Mouse (Mus musculus) CH12.LX (cell line): ENCODE data around the gene Ap1s3. TPM values are rescaled to one million over a fixed set of nuclear protein-coding genes. Genes with fewer than 3 reads are reported as not detected.

Experiments
- DNase-seq: peaks from one replicate; pipeline ENCODE4 v3.0.0-alpha.2; 2013; ENCODE audit errors: extremely low read depth
- H3K27ac ChIP-seq: 2 replicates; pipeline ENCODE4 v1.5.1; 2012; ENCODE audit warnings: low read depth, mild to moderate bottlenecking, control low read depth, moderate library complexity; ENCODE audit not compliant: insufficient read depth
- H3K27me3 ChIP-seq: replicated peaks from 2 replicates; pipeline ENCODE3; 2012; ENCODE audit warnings: inconsistent platforms
- H3K36me3 ChIP-seq, 2 experiments: replicated peaks in 1 of 2; 2 replicates each; pipeline versions ENCODE3 to v1.6.1; 2012; ENCODE audit warnings: inconsistent platforms in 1 of 2, low read length in 1 of 2, mild to moderate bottlenecking in 1 of 2, mixed read lengths in 1 of 2, moderate library complexity in 1 of 2; ENCODE audit not compliant: control insufficient read depth in 1 of 2, insufficient read depth in 1 of 2
- H3K4me1 ChIP-seq, 2 experiments: 2 replicates each; pipeline ENCODE4 v1.6.1; 2012; ENCODE audit warnings: inconsistent platforms in 1 of 2, moderate library complexity in 1 of 2; ENCODE audit not compliant: insufficient read depth in 2 of 2, control insufficient read depth in 1 of 2
- H3K4me2 ChIP-seq: 2 replicates; pipeline ENCODE4 v1.6.1; 2012; ENCODE audit warnings: low read depth, mild to moderate bottlenecking, control low read depth; ENCODE audit not compliant: poor library complexity, insufficient read depth, severe bottlenecking
- H3K4me3 ChIP-seq, 3 experiments: fragments of 150-350 bp in 1 of 3; sonication (generic) in 1 of 3; replicated peaks in 1 of 3; 2 replicates each; pipeline versions ENCODE3 to v1.5.1; 2011 to 2012; ENCODE audit warnings: low read depth in 2 of 3, low read length in 2 of 3, mild to moderate bottlenecking in 2 of 3, moderate library complexity in 2 of 3, control low read depth in 1 of 3, improper control_type of control experiment in 1 of 3, inconsistent platforms in 1 of 3, mixed read lengths in 1 of 3; ENCODE audit not compliant: poor library complexity in 1 of 3
- H3K79me2 ChIP-seq: replicated peaks from 2 replicates; pipeline ENCODE4 v1.6.1; 2012; ENCODE audit warnings: mild to moderate bottlenecking, moderate library complexity; ENCODE audit not compliant: control insufficient read depth, poor library complexity, insufficient read depth, severe bottlenecking; ENCODE audit errors: extremely low read depth
- H3K9ac ChIP-seq: 2 replicates; pipeline ENCODE4 v1.6.1; 2012; ENCODE audit warnings: low read depth, mild to moderate bottlenecking, control low read depth, moderate library complexity; ENCODE audit not compliant: insufficient read depth
- H3K9me3 ChIP-seq: replicated peaks from 2 replicates; pipeline ENCODE3; 2012; ENCODE audit warnings: low read length, inconsistent platforms, mixed read lengths
- CHD1 ChIP-seq: IDR thresholded peaks from 2 replicates; pipeline ENCODE4 v1.6.1; 2012; ENCODE audit warnings: low read depth, low read length, improper control_type of control experiment, inconsistent platforms
- CHD2 ChIP-seq: IDR thresholded peaks from 2 replicates; pipeline ENCODE4 v1.6.1; 2011; ENCODE audit warnings: low read length, improper control_type of control experiment
- CTCF ChIP-seq, 2 experiments: IDR thresholded peaks in 1 of 2; conservative IDR thresholded peaks in 1 of 2; 2 replicates each; pipeline ENCODE4 v1.5.1; 2011 to 2012; ENCODE audit warnings: low read depth in 2 of 2, low read length in 2 of 2, improper control_type of control experiment in 1 of 2, inconsistent platforms in 1 of 2, mild to moderate bottlenecking in 1 of 2, moderate library complexity in 1 of 2
- ELF1 ChIP-seq: IDR thresholded peaks from 2 replicates; pipeline ENCODE4 v1.6.1; 2014; ENCODE audit warnings: low read depth, mild to moderate bottlenecking, inconsistent platforms, low read length, improper control_type of control experiment
- EP300 ChIP-seq: IDR thresholded peaks from 2 replicates; pipeline ENCODE4 v1.6.1; 2011; ENCODE audit warnings: low read length, improper control_type of control experiment
- GABPA ChIP-seq: IDR thresholded peaks from 2 replicates; pipeline ENCODE4 v1.6.1; 2012; ENCODE audit warnings: low read depth, low read length, improper control_type of control experiment, inconsistent platforms; ENCODE audit not compliant: insufficient replicate concordance
- HCFC1 ChIP-seq: IDR thresholded peaks from 2 replicates; pipeline ENCODE4 v1.6.1; 2012; ENCODE audit warnings: low read depth, mild to moderate bottlenecking, inconsistent platforms, low read length, improper control_type of control experiment
- JUN ChIP-seq: IDR thresholded peaks from 2 replicates; pipeline ENCODE4 v1.6.1; 2011; ENCODE audit warnings: low read depth, mild to moderate bottlenecking, low read length, improper control_type of control experiment, moderate library complexity; ENCODE audit not compliant: insufficient read depth
- JUND ChIP-seq: conservative IDR thresholded peaks from 2 replicates; pipeline ENCODE4 v1.6.1; 2011; ENCODE audit warnings: low read depth, low read length, improper control_type of control experiment
- KAT2A ChIP-seq: IDR thresholded peaks from 2 replicates; pipeline ENCODE4 v1.6.1; 2012; ENCODE audit warnings: low read length, improper control_type of control experiment, inconsistent platforms; ENCODE audit not compliant: insufficient replicate concordance
- MAX ChIP-seq: IDR thresholded peaks from 2 replicates; pipeline ENCODE4 v1.6.1; 2011; ENCODE audit warnings: low read length, improper control_type of control experiment
- MAZ ChIP-seq: IDR thresholded peaks from 2 replicates; pipeline ENCODE4 v1.6.1; 2012; ENCODE audit warnings: low read depth, mild to moderate bottlenecking, inconsistent platforms, low read length, improper control_type of control experiment, moderate library complexity
- MEF2A ChIP-seq: IDR thresholded peaks from 2 replicates; pipeline ENCODE4 v1.6.1; 2014; ENCODE audit warnings: low read depth, mild to moderate bottlenecking, inconsistent platforms, low read length, improper control_type of control experiment, borderline replicate concordance
- MXI1 ChIP-seq: IDR thresholded peaks from 2 replicates; pipeline ENCODE4 v1.6.1; 2011; ENCODE audit warnings: mild to moderate bottlenecking, low read depth, low read length, improper control_type of control experiment
- MYC ChIP-seq: IDR thresholded peaks from 2 replicates; pipeline ENCODE4 v1.6.1; 2011; ENCODE audit warnings: low read depth, mild to moderate bottlenecking, improper control_type of control experiment, low read length
- NELFE ChIP-seq: IDR thresholded peaks from 2 replicates; pipeline ENCODE4 v1.6.1; 2011; ENCODE audit warnings: low read depth, low read length, improper control_type of control experiment
- NRF1 ChIP-seq: IDR thresholded peaks from 2 replicates; pipeline ENCODE4 v1.6.1; 2014; ENCODE audit warnings: low read depth, mild to moderate bottlenecking, inconsistent platforms, low read length, improper control_type of control experiment, moderate library complexity
- PAX5 ChIP-seq: IDR thresholded peaks from 2 replicates; pipeline ENCODE4 v1.6.1; 2012; ENCODE audit warnings: low read length, inconsistent platforms, mixed read lengths
- POLR2A ChIP-seq: IDR thresholded peaks from 2 replicates; pipeline ENCODE4 v1.6.1; 2011; ENCODE audit warnings: low read depth, mild to moderate bottlenecking, improper control_type of control experiment, low read length
- POLR2AphosphoS2 ChIP-seq: IDR thresholded peaks from 2 replicates; pipeline ENCODE4 v1.6.1; 2011; ENCODE audit warnings: low read depth, low read length, improper control_type of control experiment
- RAD21 ChIP-seq: IDR thresholded peaks from 2 replicates; pipeline ENCODE4 v1.6.1; 2011; ENCODE audit warnings: low read depth, mild to moderate bottlenecking, low read length, improper control_type of control experiment, moderate library complexity
- SIN3A ChIP-seq: IDR thresholded peaks from 2 replicates; pipeline ENCODE4 v1.6.1; 2012; ENCODE audit warnings: low read length, improper control_type of control experiment, inconsistent platforms
- SMC3 ChIP-seq: IDR thresholded peaks from 2 replicates; pipeline ENCODE4 v1.6.1; 2011; ENCODE audit warnings: low read depth, low read length, improper control_type of control experiment
- TCF12 ChIP-seq: IDR thresholded peaks from 2 replicates; pipeline ENCODE4 v1.6.1; 2014; ENCODE audit warnings: low read depth, mild to moderate bottlenecking, inconsistent platforms, low read length, improper control_type of control experiment
- UBTF ChIP-seq: IDR thresholded peaks from 2 replicates; pipeline ENCODE4 v1.6.1; 2012; ENCODE audit warnings: low read depth, mild to moderate bottlenecking, inconsistent platforms, low read length, improper control_type of control experiment, moderate library complexity
- USF1 ChIP-seq: IDR thresholded peaks from 2 replicates; pipeline ENCODE4 v1.6.1; 2014; ENCODE audit warnings: low read depth, mild to moderate bottlenecking, inconsistent platforms, low read length, improper control_type of control experiment
- ZC3H11A ChIP-seq: IDR thresholded peaks from 2 replicates; pipeline ENCODE4 v1.6.1; 2012; ENCODE audit warnings: low read depth, mild to moderate bottlenecking, inconsistent platforms, low read length, improper control_type of control experiment
- ZNF384 ChIP-seq: IDR thresholded peaks from 2 replicates; pipeline ENCODE4 v1.6.1; 2012; ENCODE audit warnings: low read depth, low read length, improper control_type of control experiment, inconsistent platforms
- dilution Hi-C: fragments of 300-500 bp; cut with MboI; formaldehyde crosslinking; loops from 2 replicates; pipeline ENCODE4 v1.14.3; 2020; ENCODE audit warnings: low sequenced_read_pairs; ENCODE audit not compliant: extremely low pct_unique_long_range_greater_than_20kb, extremely low pct_ligation_motif_present
- in situ Hi-C: fragments of 300-500 bp; cut with MboI; formaldehyde crosslinking; loops from 3 replicates; pipeline ENCODE4 v1.14.3; 2019; ENCODE audit warnings: low sequenced_read_pairs, low pct_ligation_motif_present, low pct_unique_long_range_greater_than_20kb, mixed read lengths
- polyA plus RNA-seq: library from polyadenylated mRNA; unstranded; fragments of >175 nt; gene quantifications from 2 replicates; pipeline ENCODE4 v1.2.1, GENCODE M21; 2012; ENCODE audit warnings: low read depth; ENCODE audit not compliant: insufficient read length
- total RNA-seq, 2 experiments: library from RNA; depleted of rRNA; stranded (reverse); fragments of 300-350 nt in 1 of 2; fragments of >200 nt in 1 of 2; gene quantifications; 2 replicates each; pipeline ENCODE4 v1.2.3; 2012 to 2014

Gene Ap1s3
- total and polyA plus RNA-seq, 3 experiments, result 10.5 to 36.6 (median 13.9) TPM

DNA sequence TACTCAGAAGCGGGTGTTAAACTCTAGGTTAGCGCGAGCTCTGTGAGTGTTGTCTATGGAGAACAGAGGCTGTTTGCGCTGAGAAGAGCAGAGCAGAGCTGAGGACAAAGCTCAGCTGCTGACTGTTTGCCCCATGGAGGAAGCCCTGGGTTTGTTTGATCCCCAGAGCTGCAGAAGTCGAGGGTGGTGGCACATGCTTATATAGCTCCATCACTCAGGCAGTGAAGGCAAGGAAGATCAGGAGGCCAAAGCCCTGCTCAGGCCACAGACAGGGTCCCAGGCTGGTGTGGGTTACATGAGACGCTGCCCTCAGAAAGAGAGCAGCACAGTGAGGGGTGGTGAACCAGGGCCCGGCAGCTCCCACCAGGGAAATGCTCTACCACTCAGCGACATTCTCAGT, 38.4 kb upstream of the Ap1s3 start:
- Histone ChIP-seq H3K27ac (no peak overlapping the region), H3K9me3 (no peaks in the 10 kb centered on the region), H3K4me1 (peaks cover 0 to 15% of the 10 kb centered on the region in 2 experiments; a peak in 2 of 4 replicates), H3K9ac (no peak overlapping the region), H3K27me3 (no peaks in the 10 kb centered on the region), H3K4me2 (no peak overlapping the region), H3K36me3 (peaks cover 53 to 89% of the 10 kb centered on the region in 2 experiments)
- in situ Hi-C loops, result no loop called here
- DNase-seq, result no peak
- no peak for TF ChIP-seq MXI1
- no peak for TF ChIP-seq TCF12
- TF ChIP-seq MAZ, result no peak
- TF ChIP-seq JUND, result no peak
- TF ChIP-seq CHD2, result no peak
- no peak for TF ChIP-seq POLR2A
- no peak for TF ChIP-seq MAX
- TF ChIP-seq MEF2A, result no peak
- no peak for TF ChIP-seq POLR2AphosphoS2
- no peak for TF ChIP-seq NELFE
- no peak for TF ChIP-seq MYC
- TF ChIP-seq SIN3A, result no peak
- no peak for TF ChIP-seq KAT2A
- no peak for TF ChIP-seq UBTF
- TF ChIP-seq JUN, result no peak
- no peak for TF ChIP-seq USF1
- TF ChIP-seq, all 38 proteins: peak for 0
- dilution Hi-C loops, result no loop called here
- H3K79me2 ChIP-seq, result no peaks in the 10 kb centered on the region
- no peak overlapping the region for H3K4me3 ChIP-seq

DNA sequence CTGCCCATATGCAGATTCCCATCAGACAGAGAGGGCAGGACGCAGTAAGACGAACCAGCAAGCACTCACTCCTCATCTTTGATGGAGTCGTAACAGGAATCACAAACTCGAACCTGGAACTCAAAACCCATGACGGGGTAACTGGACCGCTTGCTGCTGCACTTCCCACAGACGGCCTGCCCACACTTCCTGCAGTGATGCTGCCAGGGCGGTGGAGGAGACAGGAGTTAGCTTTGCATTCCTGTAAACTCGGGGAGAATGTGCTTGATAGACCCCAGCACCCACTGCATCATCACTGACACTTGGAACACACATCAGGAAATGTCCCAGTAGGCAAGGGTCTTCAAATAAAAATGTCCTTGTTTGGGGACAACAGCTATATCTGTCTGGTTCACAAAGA, 35.6 kb upstream of the Ap1s3 start:
- peaks cover 46 to 88% of the 10 kb centered on the region in 2 experiments for H3K36me3 ChIP-seq

More for the DNA sequence above, 35.6 kb upstream of the Ap1s3 start:
- in situ Hi-C loops (no loop called here), dilution Hi-C loops (no loop called here)
- H3K4me1 ChIP-seq, result peaks cover 0 to 15% of the 10 kb centered on the region in 2 experiments; a peak in 2 of 4 replicates
- DNase-seq, result no peak
- no peak overlapping the region for H3K9ac ChIP-seq
- TF ChIP-seq MYC (no peak), ZC3H11A (no peak), CTCF (conservative IDR thresholded peaks at IDR 0.05 in 1 of 2, IDR thresholded peaks at IDR 0.05 in 1 of 2; ENCODE audit: low read depth in 2 of 2, low read length in 2 of 2) (no peak), HCFC1 (no peak), USF1 (no peak), MXI1 (no peak), POLR2A (no peak), GABPA (no peak), EP300 (no peak), SMC3 (no peak), CHD1 (no peak), NRF1 (no peak), ELF1 (no peak), RAD21 (no peak), JUN (no peak), SIN3A (no peak), ZNF384 (no peak), PAX5 (no peak)
- H3K27me3 ChIP-seq, result no peaks in the 10 kb centered on the region
- H3K4me2 ChIP-seq, result no peak overlapping the region
- no peaks in the 10 kb centered on the region for H3K9me3 ChIP-seq
- H3K79me2 ChIP-seq, result no peaks in the 10 kb centered on the region
- H3K27ac ChIP-seq, result no peak overlapping the region
- no peak overlapping the region for H3K4me3 ChIP-seq
